Comparison of ENCODE assay signal across 17 mouse cellular contexts in genomic region chr4:55567986-55568385, GRCm38 (mm10). TPM values are rescaled to one million over a fixed set of nuclear protein-coding genes. Genes with fewer than 3 reads are reported as not detected.
DNase-seq lines count a peak whose midpoint lies in the region.
"Had no signal": no experiment of that assay in that cellular context is flagged by ENCODE, and none has a peak within 500 bp of the region (broad histone marks: within the 10 kb centered on the region; RNA-seq: fewer than 3 reads in every experiment).

No protein-coding gene starts in this region.

- 83% methylated on average over 9 of the region's 9 CpGs for WGBS in heart, embryonic 10.5 days

- H3K36me3 ChIP-seq in heart, embryonic 10.5 days = no peaks in the 10 kb centered on the region
- H3K36me3 ChIP-seq: hindbrain, embryonic 15.5 days; liver, embryonic 13.5 days; midbrain, embryonic 12.5 days had no signal

- H3K4me1 ChIP-seq in heart, embryonic 10.5 days = 0 out of 2 replicates have a peak, but pooled peaks cover 6% of the 10 kb centered on the region
- H3K4me1 ChIP-seq: hindbrain, embryonic 15.5 days; liver, embryonic 13.5 days had no signal

- H3K4me3 ChIP-seq in heart, embryonic 10.5 days = no peak overlapping the region
- H3K4me3 ChIP-seq: hindbrain, embryonic 15.5 days; liver, embryonic 13.5 days; midbrain, embryonic 12.5 days had no signal

- peak; percentile 51 for DNase-seq in gastrocnemius, adult 18-20 months (ENCODE audit: low spot score)
- DNase-seq in gastrocnemius, postnatal 25 days = no peak
- DNase-seq in heart, adult 9 months (ENCODE audit: low spot score in 2 of 2) = peak; percentile 8 to 13
- DNase-seq in heart, embryonic 10.5 days (ENCODE audit: low spot score) = no peak
- peak; percentile 62 for DNase-seq in adipocyte (ENCODE audit: low spot score)
- peak; percentile 8 to 19 for DNase-seq in heart, postnatal 14 days
- no peak for DNase-seq in B cell, adult 2 months
- no peak for DNase-seq in natural killer cell, adult 2 months (ENCODE audit: low spot score in 2 of 2)
- DNase-seq: cerebellum, adult 9-11 months; forebrain, postnatal 0 days; liver, embryonic 13.5 days; lung, embryonic 14.5 days; right cerebral cortex, postnatal 25 days; thymus, adult 2 months had no signal

- no peaks in the 10 kb centered on the region for H3K27me3 ChIP-seq in heart, embryonic 10.5 days (ENCODE audit: insufficient read depth, poor library complexity, severe bottlenecking)
- H3K27me3 ChIP-seq: hindbrain, embryonic 15.5 days; midbrain, embryonic 12.5 days had no signal

- H3K27ac ChIP-seq in heart, embryonic 10.5 days = no peak overlapping the region
- H3K27ac ChIP-seq: hindbrain, embryonic 15.5 days; liver, embryonic 13.5 days; macrophage; midbrain, embryonic 12.5 days had no signal

- intact Hi-C loops in heart, postnatal 14 days (cut with DNase I) = no loop called here

- no peaks in the 10 kb centered on the region for H3K9me3 ChIP-seq in heart, embryonic 10.5 days
- H3K9me3 ChIP-seq: hindbrain, embryonic 15.5 days; liver, embryonic 13.5 days; midbrain, embryonic 12.5 days had no signal

RNA-seq across cellular contexts. Expression of gene Klf4, which starts 35.7 kb away (rescaled TPM):
- total RNA-seq in gastrocnemius, adult 18-20 months (2021) = 10 to 100 TPM; 16.0 to 46.3 TPM
- total RNA-seq in gastrocnemius, postnatal 25 days (2021) = 10 to 100 TPM; 11.6 to 17.0 TPM
- polyA plus RNA-seq in heart, embryonic 10.5 days (2016; fragmentation: Nextera tagmentation; extraction: Ambion mirVana) = 2.1 TPM in 2 replicates
- 10 to 100 TPM; 58.8 to 59.1 TPM for total RNA-seq in heart, postnatal 14 days (2021)

Comparison
In these comparisons a context has a peak if more than half of its experiments do, and no peak if none do; other contexts are left out.
1. DNase-seq: peak in gastrocnemius, adult 18-20 months (single experiment), heart, adult 9 months (2 of 2), adipocyte (single experiment) and heart, postnatal 14 days (2 of 2); none in gastrocnemius, postnatal 25 days (single experiment), heart, embryonic 10.5 days (single experiment), B cell, adult 2 months (0 of 2) and natural killer cell, adult 2 months (0 of 2).